Mouse (Mus musculus) gastrocnemius, postnatal 10 days (tissue): ENCODE measurements around the gene Bmpr1b. TPM values are rescaled to one million over a fixed set of nuclear protein-coding genes. Genes with fewer than 3 reads are reported as not detected.

Source experiments
- DNase-seq: peaks from one replicate; pipeline ENCODE4 v3.0.0; 2021; ENCODE audit warnings: mixed read lengths
- total RNA-seq, 2 experiments: library from RNA; stranded (reverse); gene quantifications; 2 replicates each; pipeline ENCODE4 v1.2.3; 2021

The Bmpr1b gene
- total RNA-seq, 2 experiments from 2014 or later, result 6.6 to 7.1 TPM

- DNase-seq, result no peak
These were observed 135.1 kb downstream of the Bmpr1b start for GRCm38 (mm10) chr3:142034160-142034559.

GRCm38 (mm10) chr3:142019716-142020115, 149.5 kb downstream of the Bmpr1b start:
- no peak for DNase-seq

GRCm38 (mm10) chr3:141984548-141984947, 184.7 kb downstream of the Bmpr1b start:
- no peak for DNase-seq

- peak; percentile 26 for DNase-seq
These were observed 187.4 kb downstream of the Bmpr1b start for GRCm38 (mm10) chr3:141981613-141982432.

- no peak for DNase-seq
These were observed 203.0 kb downstream of the Bmpr1b start for GRCm38 (mm10) chr3:141966244-141966643.

GRCm38 (mm10) chr3:141952931-141953330, 216.3 kb downstream of the Bmpr1b start:
- DNase-seq, result no peak

GRCm38 (mm10) chr3:141950642-141951041, 218.6 kb downstream of the Bmpr1b start:
- no peak for DNase-seq

GRCm38 (mm10) chr3:141948506-141948905, 220.7 kb downstream of the Bmpr1b start:
- DNase-seq, result no peak

GRCm38 (mm10) chr3:141948096-141948495, 221.1 kb downstream of the Bmpr1b start:
- DNase-seq, result no peak

- DNase-seq, result no peak
These were observed 222.4 kb downstream of the Bmpr1b start for GRCm38 (mm10) chr3:141946846-141947245.

GRCm38 (mm10) chr3:141943317-141943742, 225.9 kb downstream of the Bmpr1b start:
- DNase-seq, result no peak

- no peak for DNase-seq
These were observed 229.0 kb downstream of the Bmpr1b start for GRCm38 (mm10) chr3:141940207-141940606.

- DNase-seq, result no peak
These were observed 232.5 kb downstream of the Bmpr1b start for GRCm38 (mm10) chr3:141936594-141937272.

GRCm38 (mm10) chr3:141932956-141933355, 236.3 kb downstream of the Bmpr1b start:
- peak; percentile 39 for DNase-seq

- no peak for DNase-seq
These were observed 237.7 kb downstream of the Bmpr1b start for GRCm38 (mm10) chr3:141931372-141932092.

GRCm38 (mm10) chr3:141923442-141923841, 245.8 kb downstream of the Bmpr1b start:
- DNase-seq, result no peak

GRCm38 (mm10) chr3:141921161-141921560, 248.1 kb downstream of the Bmpr1b start:
- no peak for DNase-seq

- DNase-seq, result no peak
These were observed 249.6 kb downstream of the Bmpr1b start for GRCm38 (mm10) chr3:141919661-141920060.

- DNase-seq, result no peak
These were observed 252.1 kb downstream of the Bmpr1b start for GRCm38 (mm10) chr3:141917166-141917565.

GRCm38 (mm10) chr3:141915995-141916394, 253.2 kb downstream of the Bmpr1b start:
- no peak for DNase-seq

- no peak for DNase-seq
These were observed 254.6 kb downstream of the Bmpr1b start for GRCm38 (mm10) chr3:141914588-141914987.

GRCm38 (mm10) chr3:141909136-141909535, 260.1 kb downstream of the Bmpr1b start:
- no peak for DNase-seq
